Mouse (Mus musculus): Measurements from ENCODE around the gene Zfpl1. TPM values are rescaled to one million over a fixed set of nuclear protein-coding genes. Genes with fewer than 3 reads are reported as not detected.
"Not testable (repeated sequence)": the region's sequence is repeated elsewhere in the genome, so short reads cannot be mapped to it uniquely, and the experiment has no call there.

Gene Zfpl1
- total RNA-seq, 2 experiments from 2014 or later = 10.2 to 10.3 TPM

GRCm38 (mm10) chr19:6062418-6062817, 22.3 kb downstream of the Zfpl1 start:
- DNase-seq = no peak
- intact Hi-C loops (cut with DNase I) = no loop called here

- no peak for DNase-seq
- intact Hi-C loops (cut with DNase I) = no loop called here
Observed at GRCm38 (mm10) chr19:6061641-6062302, 23.0 kb downstream of the Zfpl1 start.

GRCm38 (mm10) chr19:6061021-6061533, 23.7 kb downstream of the Zfpl1 start, which contains the start of gene Znhit2:
TSS of gene Znhit2 (plus strand) at chr19:6061192.
- intact Hi-C loops (cut with DNase I) = no loop called here

GRCm38 (mm10) chr19:6058966-6059365, 25.8 kb downstream of the Zfpl1 start:
- DNase-seq = no peak
- intact Hi-C loops (cut with DNase I) = loop anchor here (1.0 kb wide), 1 partner anchor 25 kb away; the partner anchor contains the start of genes Cdca5 and Zfpl1

More at GRCm38 (mm10) chr19:6061021-6061533, 23.7 kb downstream of the Zfpl1 start, which contains the start of gene Znhit2:
- DNase-seq = peak; percentile 88 to 90

GRCm38 (mm10) chr19:6058513-6058912, 26.2 kb downstream of the Zfpl1 start:
- intact Hi-C loops (cut with DNase I) = no loop called here
- DNase-seq = no peak

- intact Hi-C loops (cut with DNase I) = no loop called here
- DNase-seq = peak; percentile 98
Observed at GRCm38 (mm10) chr19:6057313-6058096, 27.3 kb downstream of the Zfpl1 start, which contains the start of the genes Mrpl49 and Fau. TSS of gene Mrpl49 (minus strand) at chr19:6057785. TSS of gene Fau (plus strand) at chr19:6057844.

GRCm38 (mm10) chr19:6056696-6057095, 28.1 kb downstream of the Zfpl1 start:
- intact Hi-C loops (cut with DNase I) = no loop called here
- DNase-seq = no peak

GRCm38 (mm10) chr19:6054296-6054695, 30.5 kb downstream of the Zfpl1 start:
- intact Hi-C loops (cut with DNase I) = no loop called here
- DNase-seq = no peak

GRCm38 (mm10) chr19:6052516-6052915, 32.2 kb downstream of the Zfpl1 start:
- no peak for DNase-seq
- intact Hi-C loops (cut with DNase I) = no loop called here

GRCm38 (mm10) chr19:6048681-6049410, 35.9 kb downstream of the Zfpl1 start:
- intact Hi-C loops (cut with DNase I) = no loop called here

GRCm38 (mm10) chr19:6047899-6048166, 36.9 kb downstream of the Zfpl1 start:
- intact Hi-C loops (cut with DNase I) = no loop called here
- no peak for DNase-seq

More at GRCm38 (mm10) chr19:6048681-6049410, 35.9 kb downstream of the Zfpl1 start:
- DNase-seq = no peak

GRCm38 (mm10) chr19:6047154-6047898, 37.4 kb downstream of the Zfpl1 start:
- intact Hi-C loops (cut with DNase I) = no loop called here

GRCm38 (mm10) chr19:6046294-6047153, 38.2 kb downstream of the Zfpl1 start, which contains the start of gene Syvn1:
TSS of gene Syvn1 (plus strand) at chr19:6046576.
- DNase-seq = peak; percentile 82 to 85
- intact Hi-C loops (cut with DNase I) = no loop called here

More at GRCm38 (mm10) chr19:6047154-6047898, 37.4 kb downstream of the Zfpl1 start:
- no peak for DNase-seq

- intact Hi-C loops (cut with DNase I) = no loop called here
- no peak for DNase-seq
Observed at GRCm38 (mm10) chr19:6045366-6046293, 39.1 kb downstream of the Zfpl1 start.

- DNase-seq; intact Hi-C loops (cut with DNase I): not testable (repeated sequence)
Observed at GRCm38 (mm10) chr19:6044102-6044501, 40.7 kb downstream of the Zfpl1 start.

GRCm38 (mm10) chr19:6042293-6042692, 42.5 kb downstream of the Zfpl1 start:
- no peak for DNase-seq
- intact Hi-C loops (cut with DNase I) = no loop called here

GRCm38 (mm10) chr19:6040002-6040401, 44.8 kb downstream of the Zfpl1 start:
- intact Hi-C loops (cut with DNase I) = no loop called here
- no peak for DNase-seq

GRCm38 (mm10) chr19:6038326-6038725, 46.4 kb downstream of the Zfpl1 start:
- intact Hi-C loops (cut with DNase I) = no loop called here
- DNase-seq = no peak
